Mouse (Mus musculus) stomach, embryonic 14.5 days (tissue): ENCODE results near the gene Elovl5. TPM values are rescaled to one million over a fixed set of nuclear protein-coding genes. Genes with fewer than 3 reads are reported as not detected.

Source experiments
- ATAC-seq: fragments of 200-750 bp; cut with Nextera tagmentation; 2 replicates; pipeline ENCODE4 v1.8.0; 2017; ENCODE audit warnings: low read depth, moderate TSS enrichment; ENCODE audit not compliant: insufficient number of reproducible peaks, insufficient read depth, low FRiP score
- H3K27ac ChIP-seq: fragments of 300-500 bp; sonication (generic); 2 replicates; pipeline ENCODE4 v1.5.1; 2014; ENCODE audit warnings: mild to moderate bottlenecking, low read length, moderate library complexity, mixed read lengths
- H3K27me3 ChIP-seq: fragments of 300-500 bp; sonication (generic); 2 replicates; pipeline ENCODE4 v1.6.1; 2014; ENCODE audit warnings: low read length, control low read depth, mixed read lengths; ENCODE audit not compliant: control insufficient read depth, insufficient read depth
- H3K36me3 ChIP-seq: fragments of 300-500 bp; sonication (generic); 2 replicates; pipeline ENCODE4 v1.6.1; 2014; ENCODE audit warnings: mild to moderate bottlenecking, control low read depth, low read length, moderate library complexity, mixed read lengths; ENCODE audit not compliant: control insufficient read depth, insufficient read depth
- H3K4me1 ChIP-seq: fragments of 300-500 bp; sonication (generic); 2 replicates; pipeline ENCODE4 v1.6.1; 2014; ENCODE audit warnings: low read length, control low read depth, mixed read lengths; ENCODE audit not compliant: control insufficient read depth, insufficient read depth
- H3K4me2 ChIP-seq: fragments of 300-500 bp; sonication (generic); replicated peaks from 2 replicates; pipeline ENCODE4 v1.6.1; 2014; ENCODE audit warnings: low read depth, low read length, control low read depth
- H3K4me3 ChIP-seq: fragments of 300-500 bp; sonication (generic); 2 replicates; pipeline ENCODE4 v1.5.1; 2014; ENCODE audit warnings: low read depth, low read length, control low read depth
- H3K9ac ChIP-seq: fragments of 300-500 bp; sonication (generic); replicated peaks from 2 replicates; pipeline ENCODE4 v1.6.1; 2014; ENCODE audit warnings: low read depth, mild to moderate bottlenecking, control low read depth, low read length, moderate library complexity, mixed read lengths
- H3K9me3 ChIP-seq: fragments of 300-500 bp; sonication (generic); 2 replicates; pipeline ENCODE4 v1.6.1; 2016; ENCODE audit warnings: low read depth, low read length, control low read depth; ENCODE audit not compliant: control insufficient read depth
- WGBS: fragments of 180-500 bp; shearing (Covaris S2); extraction: QIAGEN DNeasy Blood & Tissue Kit; methylation state at CpG from one replicate; pipeline ENCODE4 v1.1.7; 2014; 5-methylcytosine and 5-hydroxymethylcytosine counted together
- polyA plus RNA-seq: library from polyadenylated mRNA; unstranded; fragments of >200 nt; fragmentation: Nextera tagmentation; extraction: Ambion mirVana; gene quantifications from 2 replicates; pipeline ENCODE4 v1.2.1, GENCODE M21; 2014

Gene Elovl5
- polyA plus RNA-seq, 1 experiment from 2014 or later, result 89.1 TPM

GRCm38 (mm10) chr9:78030835-78031456, 113.8 kb downstream of the Elovl5 start:
- no peak overlapping the region for H3K27ac ChIP-seq
- H3K36me3 ChIP-seq, result no peaks in the 10 kb centered on the region
- H3K9ac ChIP-seq, result no peak overlapping the region
- H3K4me1 ChIP-seq, result no peaks in the 10 kb centered on the region
- H3K4me3 ChIP-seq, result no peak overlapping the region
- H3K9me3 ChIP-seq, result no peaks in the 10 kb centered on the region
- H3K27me3 ChIP-seq, result no peaks in the 10 kb centered on the region
- ATAC-seq, result no peak
- 78% methylated on average over 10 of the region's 10 CpGs for WGBS
- H3K4me2 ChIP-seq, result no peak overlapping the region

- H3K27me3 ChIP-seq, result no peaks in the 10 kb centered on the region
- H3K4me1 ChIP-seq, result no peaks in the 10 kb centered on the region
- no peaks in the 10 kb centered on the region for H3K9me3 ChIP-seq
- H3K36me3 ChIP-seq, result no peaks in the 10 kb centered on the region
- no peak overlapping the region for H3K4me3 ChIP-seq
- H3K27ac ChIP-seq, result no peak overlapping the region
- ATAC-seq, result no peak
- H3K4me2 ChIP-seq, result no peak overlapping the region
- no peak overlapping the region for H3K9ac ChIP-seq
- WGBS, result 73% methylated on average over 4 of the region's 4 CpGs
Observed at GRCm38 (mm10) chr9:78032930-78033329, 115.8 kb downstream of the Elovl5 start.

Other genes with a start within 250 kb of the Elovl5 start
- gene Gclc, start 162.8 kb upstream of the Elovl5 start, polyA plus RNA-seq, result 16.2 and 20.7 TPM in 2 replicates
- 0.20 TPM in 1 of 2 replicates, not detected in the other for gene Gcm1, start 134.6 kb downstream of the Elovl5 start, polyA plus RNA-seq
- gene Fbxo9, start 191.7 kb downstream of the Elovl5 start, polyA plus RNA-seq, result 37.8 and 39.9 TPM in 2 replicates
- 28.4 and 29.9 TPM in 2 replicates for gene Ick, start 191.8 kb downstream of the Elovl5 start, polyA plus RNA-seq